Mouse (Mus musculus): Measurements from ENCODE around the gene Sac3d1. TPM values are rescaled to one million over a fixed set of nuclear protein-coding genes. Genes with fewer than 3 reads are reported as not detected.

The Sac3d1 gene
- total RNA-seq, 4 experiments from 2014 or later, result 13.7 to 18.9 (median 16.1) TPM

DNA sequence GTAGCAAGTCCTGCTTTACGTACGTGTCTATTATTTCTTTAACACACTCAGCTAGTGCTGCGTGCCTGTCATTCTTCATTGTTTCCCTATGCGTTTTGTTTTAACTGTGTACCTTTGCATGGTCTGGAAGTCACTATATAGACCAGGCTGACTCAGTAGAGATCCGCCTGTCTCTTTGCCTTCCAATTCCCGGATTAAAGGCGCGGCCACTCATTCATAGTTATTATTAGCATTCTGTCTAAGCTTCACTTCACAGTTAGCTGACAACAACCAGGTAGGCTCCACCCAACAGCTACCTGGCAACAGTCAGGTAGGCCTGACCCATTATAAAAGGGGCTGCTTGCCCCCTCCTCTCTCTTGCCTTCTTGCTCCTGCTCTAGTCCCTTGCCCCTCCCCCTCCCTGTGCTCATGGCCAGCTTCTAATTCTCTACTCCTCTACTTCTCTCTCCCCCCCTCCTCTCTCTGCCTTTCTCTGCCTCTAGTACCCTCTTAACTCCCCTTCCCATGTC is 281 bp upstream of the Sac3d1 start:
- no peak for DNase-seq

DNA sequence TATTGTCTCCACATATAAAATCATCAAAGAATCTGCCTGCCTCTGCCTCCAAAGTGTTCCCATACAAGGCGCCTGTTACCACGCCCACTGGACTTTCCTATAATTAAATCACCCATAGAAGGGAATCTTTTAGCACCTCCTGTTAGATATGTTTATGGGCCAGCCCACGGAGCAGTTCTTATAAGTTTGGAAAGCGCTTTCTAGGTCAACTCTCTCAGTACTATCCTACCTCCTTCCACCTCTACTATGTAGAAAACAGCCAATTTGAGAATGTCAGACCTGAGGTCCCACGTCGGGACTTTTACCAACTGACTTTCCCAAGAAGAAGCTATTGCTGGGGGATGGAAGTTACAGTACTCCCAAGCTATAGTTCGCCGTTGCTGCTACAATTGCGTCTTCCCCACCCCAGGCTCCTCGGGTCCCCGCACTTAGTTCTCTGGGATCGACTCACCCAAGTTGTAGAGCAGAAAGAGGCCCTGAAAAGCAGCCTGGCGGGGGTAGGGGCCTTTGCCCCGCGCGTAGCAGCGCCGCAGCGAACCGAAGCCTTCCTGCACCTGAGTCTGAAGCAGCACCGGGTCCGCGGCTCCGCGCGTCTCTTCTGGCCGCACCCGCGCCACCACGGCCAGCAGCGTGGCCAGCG is 984 bp downstream of the Sac3d1 start:
- DNase-seq, result no peak

DNA sequence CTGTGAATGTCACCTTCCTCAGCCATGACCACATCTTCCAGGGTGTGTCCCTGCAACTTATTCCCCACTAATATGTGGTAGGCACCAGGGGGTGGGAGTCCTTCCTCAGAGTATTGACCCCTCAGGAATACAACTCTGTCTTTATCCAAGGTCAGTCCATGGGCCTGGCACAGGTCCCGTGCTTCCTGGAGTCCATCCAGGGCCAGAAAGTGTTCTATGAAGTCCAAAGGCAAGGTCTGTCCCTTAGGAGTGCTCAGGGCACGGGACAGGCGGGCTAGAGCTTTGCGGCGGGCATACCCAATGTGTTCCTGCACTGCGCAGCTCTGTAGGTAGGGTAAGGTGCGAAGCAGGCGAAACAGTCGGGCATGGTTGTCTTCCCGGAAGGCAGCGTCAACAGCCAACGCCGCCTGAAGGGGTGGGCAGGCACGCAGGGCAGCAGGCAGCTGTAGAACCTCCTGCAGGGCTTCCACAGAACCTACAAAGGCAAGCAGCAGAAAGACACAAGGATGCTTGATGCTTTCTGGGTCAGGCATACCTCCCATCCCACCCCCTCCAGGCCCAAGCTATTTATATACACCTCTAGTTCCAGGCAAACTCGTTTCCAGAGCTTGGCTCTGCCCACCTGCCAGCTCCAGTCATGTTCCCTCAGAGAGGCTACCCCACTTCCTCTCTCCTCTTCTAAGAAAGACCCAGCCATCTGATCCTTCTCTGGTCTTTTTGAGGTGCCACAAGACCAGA is 2.2 kb downstream of the Sac3d1 start:
- DNase-seq, result no peak

DNA sequence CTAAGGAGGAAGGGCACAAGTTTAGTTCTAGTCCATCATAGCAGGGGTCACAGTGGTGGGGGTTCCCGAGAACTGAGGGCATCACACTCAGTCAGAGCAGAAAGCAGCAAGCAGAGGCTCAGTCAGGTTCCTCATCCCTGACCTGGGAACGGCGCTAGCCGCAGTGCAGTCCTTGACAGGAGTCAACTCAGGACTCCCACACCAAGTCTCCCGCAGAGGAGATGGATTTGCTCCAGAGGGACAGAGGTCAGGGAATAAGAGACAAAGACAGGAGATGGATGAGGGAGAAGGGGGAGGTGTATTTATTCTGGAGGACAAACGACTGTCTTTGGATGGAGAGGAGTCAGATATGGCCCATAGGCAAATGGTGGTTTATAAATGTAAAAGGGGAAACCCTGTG is 5.3 kb downstream of the Sac3d1 start:
- DNase-seq, result no peak

DNA sequence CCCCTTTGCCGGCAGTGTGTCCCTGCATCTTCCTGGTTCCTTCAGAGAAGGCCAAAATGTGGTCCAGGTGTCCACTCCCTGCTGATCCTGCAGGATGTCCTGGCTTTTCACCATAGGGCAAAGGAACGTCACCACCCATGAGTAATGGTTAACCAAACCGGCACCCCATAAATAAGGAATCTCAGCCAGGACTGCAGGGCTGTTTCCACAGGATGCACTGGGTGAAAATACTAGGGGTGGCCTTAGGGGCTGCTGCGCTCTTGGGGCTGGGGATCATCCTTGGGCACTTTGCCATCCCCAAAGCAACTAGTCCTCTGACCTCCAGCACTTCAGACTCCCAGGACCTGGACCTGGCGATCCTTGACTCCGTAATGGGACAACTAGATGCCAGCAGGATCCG is 12.9 kb downstream of the Sac3d1 start, which contains the start of gene Naaladl1:
Gene Naaladl1, plus strand, starts transcription at position 197 of the 400 bp plus-strand sequence.
- DNase-seq, result no peak

DNA sequence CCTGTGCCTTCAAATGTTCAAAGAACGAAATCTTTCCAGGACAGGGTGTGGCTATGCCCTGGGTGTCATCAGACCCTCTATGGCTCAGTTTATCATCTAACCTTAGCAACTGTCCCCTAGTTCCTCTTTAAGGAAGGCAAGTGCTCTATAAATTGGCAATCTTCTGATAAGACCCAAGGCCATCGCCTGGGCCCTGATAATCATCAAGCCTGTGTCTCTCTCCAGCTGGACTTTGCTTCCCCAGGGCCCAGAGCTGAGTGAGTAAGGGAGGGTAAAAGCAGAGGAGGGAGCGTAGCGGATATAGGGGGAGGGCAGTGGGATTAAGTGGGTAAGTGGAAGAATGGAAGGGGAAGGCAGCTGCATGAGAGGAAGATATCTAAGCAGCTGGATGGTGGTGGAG is 14.0 kb downstream of the Sac3d1 start:
- DNase-seq, result no peak

DNA sequence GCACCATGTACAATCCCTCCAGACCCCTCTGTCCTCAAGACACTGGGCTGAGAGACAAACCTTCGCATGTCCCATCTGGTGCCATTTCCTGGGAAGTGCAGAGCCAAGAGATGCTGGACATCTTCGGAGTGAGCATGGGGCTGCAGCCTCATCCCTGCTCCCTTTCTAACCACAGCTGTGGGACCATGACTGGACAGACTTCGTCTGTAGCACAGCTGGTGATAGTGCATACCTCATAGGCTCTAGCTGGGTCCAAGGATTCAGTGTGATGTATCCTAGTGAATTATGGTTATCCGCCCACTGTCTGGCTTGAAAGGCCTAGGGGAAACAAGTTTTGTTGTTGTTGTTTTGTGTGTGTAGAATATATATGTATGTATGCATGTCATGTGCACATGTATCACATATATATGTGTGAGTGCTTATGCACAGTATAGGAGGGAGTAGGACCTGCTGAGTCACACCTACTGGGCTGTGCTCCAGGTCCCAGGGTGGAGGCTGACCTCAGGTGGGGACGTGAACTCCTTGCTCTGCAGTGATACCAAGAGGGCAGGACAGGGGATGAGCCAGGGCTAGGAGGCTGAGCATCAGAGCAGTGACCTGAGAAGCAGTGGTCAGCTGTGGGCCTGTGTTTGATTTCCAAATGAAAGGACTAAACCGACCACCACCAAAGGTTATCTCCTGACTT is 16.1 kb downstream of the Sac3d1 start:
- DNase-seq, result no peak

DNA sequence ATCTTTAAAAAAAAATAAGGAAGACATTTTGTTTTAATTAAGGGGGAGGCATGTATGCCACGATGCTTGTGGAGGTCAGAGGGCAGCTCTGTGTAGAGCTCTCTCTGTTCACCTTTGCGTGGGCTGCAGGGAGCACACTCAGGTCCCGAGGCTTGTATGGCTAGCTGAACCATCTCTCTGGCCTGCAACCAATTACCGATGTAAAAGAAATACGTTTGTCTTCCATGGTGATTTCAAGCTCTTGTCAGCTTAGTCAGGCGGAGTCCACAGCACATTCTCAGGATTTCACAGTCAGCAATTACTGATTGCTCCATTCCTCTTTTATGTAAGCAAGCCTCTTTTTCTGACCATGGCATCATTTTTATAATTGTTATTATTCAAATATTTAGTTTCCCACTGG is 17.3 kb downstream of the Sac3d1 start:
- DNase-seq, result no peak

DNA sequence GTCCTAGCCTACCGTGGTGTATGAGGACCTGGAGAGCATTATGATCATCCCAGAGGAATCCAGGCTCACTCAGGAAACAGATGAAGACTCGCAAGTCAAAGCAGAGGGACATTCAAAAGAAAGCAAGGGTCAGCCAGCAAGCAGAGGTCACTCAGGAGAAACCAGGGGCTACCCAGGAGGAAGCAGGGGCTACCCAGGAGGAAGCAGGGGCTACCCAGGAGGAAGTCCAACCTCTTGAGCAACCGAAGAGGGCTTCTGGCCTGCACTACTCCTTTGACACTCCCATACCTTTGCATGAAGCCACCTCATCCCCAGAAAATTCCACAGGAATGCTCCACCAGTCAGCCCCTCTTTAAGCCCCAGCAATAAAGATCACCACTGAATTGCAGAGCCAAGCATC is 20.6 kb downstream of the Sac3d1 start:
- DNase-seq, result no peak

DNA sequence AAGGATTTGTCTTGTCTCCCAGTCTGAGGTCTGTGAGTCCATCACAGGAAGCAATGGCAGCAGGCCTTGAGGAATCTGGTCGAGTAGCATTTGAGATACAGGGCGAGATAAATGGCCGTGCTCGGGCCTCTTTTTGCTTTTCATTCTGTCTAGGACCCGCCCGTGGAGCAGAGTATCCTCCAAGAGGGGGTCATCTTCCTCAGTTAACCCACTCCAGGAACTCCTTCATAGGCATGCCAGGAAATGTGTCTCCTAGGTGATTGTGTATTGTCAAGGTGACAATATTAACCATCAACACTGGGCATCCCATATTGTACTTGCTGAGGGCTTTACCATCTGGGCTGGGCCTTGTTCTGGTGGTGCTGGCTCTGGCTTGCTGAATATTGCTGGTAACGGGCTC is 24.3 kb downstream of the Sac3d1 start, which contains the start of gene AC131692.1:
Gene AC131692.1, plus strand, starts transcription at position 301 of the 400 bp plus-strand sequence.
- no peak for DNase-seq

DNA sequence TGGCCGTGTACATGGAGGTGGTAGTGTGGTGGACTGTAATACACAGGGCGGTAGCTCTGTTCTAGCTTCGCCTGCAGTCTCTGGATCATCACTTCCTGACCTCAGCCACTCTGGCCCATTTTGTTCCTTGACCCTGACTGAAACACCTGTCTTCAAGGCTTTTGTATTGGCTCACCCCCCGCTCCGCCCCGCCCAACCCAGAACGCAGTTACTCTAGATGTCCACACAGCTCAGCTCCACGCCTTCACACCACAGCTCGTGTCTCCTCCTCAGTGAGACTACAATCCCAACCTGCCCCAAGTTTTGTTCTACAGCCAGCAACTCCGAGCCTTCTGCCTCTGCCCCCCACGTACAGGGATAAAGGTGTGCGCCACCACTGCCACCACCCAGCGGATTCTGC is 29.6 kb downstream of the Sac3d1 start:
- no peak for DNase-seq

DNA sequence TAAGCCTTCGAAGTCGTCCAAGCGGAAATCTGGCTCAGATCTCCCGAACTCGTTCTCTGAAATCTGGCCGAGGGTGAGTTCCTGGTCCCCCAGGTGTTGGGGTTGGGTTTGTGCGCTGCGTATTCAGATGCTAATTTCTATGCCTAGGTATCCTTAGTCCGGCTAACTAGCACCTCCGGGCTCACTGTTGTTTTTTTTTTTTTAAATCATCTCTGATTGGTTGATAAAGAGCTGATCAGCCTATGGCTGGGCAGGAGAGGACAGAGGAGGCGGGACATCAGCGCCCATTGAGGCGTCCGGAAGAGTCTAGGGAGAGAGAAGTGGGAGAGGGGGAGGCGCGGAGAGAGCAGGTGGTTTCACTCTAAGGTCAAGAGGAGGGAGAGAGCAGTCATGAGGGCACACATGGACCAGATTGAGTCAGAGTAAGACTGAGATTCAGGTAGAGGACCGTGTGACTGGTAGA is 33.0 kb downstream of the Sac3d1 start:
- DNase-seq, result no peak

DNA sequence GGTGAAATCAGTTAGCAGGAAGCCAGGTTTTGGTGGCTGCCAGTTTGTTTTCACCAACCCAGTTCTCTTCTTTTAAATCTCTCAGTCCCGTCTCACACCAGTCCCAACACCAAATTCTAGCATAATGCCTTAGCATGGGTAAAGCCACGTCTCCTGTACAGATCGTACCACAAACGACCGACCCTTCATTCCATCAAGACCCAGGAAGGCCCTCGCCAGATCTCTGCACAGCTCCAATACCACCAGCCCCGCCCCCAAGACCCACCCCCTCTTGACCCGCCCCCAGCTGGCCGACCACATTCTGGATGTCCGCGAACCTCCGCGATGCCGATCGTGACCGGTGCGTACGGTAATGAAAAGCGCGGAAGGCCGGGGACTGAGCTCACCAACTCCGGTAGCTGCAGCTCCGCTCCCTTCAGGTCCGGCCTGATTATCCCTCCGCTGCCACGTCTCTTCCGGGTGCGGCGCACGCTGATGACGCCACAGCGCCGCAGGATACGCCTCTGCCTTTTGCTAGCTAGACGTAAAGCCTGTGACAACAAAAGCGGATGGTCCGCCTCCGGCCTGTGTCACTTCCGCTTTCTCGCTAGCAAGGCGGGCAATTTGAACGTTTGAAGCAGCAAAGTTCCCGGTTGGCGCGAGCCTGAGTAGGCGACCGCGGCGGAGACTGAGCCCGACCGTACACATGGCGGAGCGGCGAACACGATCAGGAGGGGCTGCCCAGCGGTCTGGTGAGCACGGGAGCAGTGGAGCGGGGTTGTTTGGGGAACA is 33.8 kb downstream of the Sac3d1 start, which contains the start of the genes Zfpl1 and Cdca5:
Gene Zfpl1, minus strand, starts transcription at position 479 of the 771 bp plus-strand sequence.
Gene Cdca5, plus strand, starts transcription at position 506 of the 771 bp plus-strand sequence.
- DNase-seq, result peak; percentile 96

DNA sequence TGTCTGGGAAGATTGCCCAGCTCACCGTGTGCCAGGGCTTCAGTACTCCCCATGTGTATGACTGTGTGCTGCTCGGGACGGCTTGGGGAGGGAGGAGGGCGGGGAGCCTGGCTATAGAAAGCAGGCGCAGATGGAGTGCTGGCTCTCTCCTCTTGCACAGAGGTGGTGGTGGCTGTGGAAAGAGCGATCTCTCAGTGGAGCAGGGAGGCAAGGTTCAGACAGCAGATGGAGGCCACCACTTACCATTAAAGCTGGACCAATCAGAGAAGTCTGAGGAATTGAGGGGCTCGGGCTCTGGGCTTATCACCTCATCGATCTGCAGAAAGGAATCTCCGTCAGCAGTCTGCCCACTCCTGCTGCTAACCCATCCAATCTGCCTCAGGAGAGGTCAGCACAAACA is 36.3 kb downstream of the Sac3d1 start, which contains the start of gene Gm28374:
Gene Gm28374, minus strand, starts transcription at position 101 of the 400 bp plus-strand sequence.
- DNase-seq, result no peak

DNA sequence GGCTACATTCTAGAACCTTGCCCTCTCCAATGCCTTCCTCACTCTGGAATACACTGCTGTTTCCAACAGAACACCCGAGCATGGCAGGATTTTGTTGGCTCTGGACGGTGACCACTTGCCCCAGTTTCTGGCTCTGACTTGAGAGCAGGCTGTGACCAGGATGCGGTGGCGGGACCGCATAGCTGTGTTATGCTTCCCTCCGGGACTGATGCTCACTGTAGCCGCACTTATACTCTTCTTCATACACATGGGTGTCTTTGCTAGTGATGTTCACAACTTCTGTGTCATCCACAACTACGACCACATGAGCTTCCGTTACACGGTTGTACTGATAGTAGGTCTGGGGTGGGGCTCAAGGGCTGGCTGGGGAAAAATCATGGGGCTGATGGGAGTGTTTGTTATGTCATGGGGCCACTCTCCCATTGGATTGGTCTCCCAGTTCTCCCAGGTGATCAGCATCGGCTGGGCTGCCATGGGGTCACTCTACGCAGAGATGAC is 38.4 kb downstream of the Sac3d1 start, which contains the start of gene Tmem262:
Gene Tmem262, plus strand, starts transcription at position 51 of the 498 bp plus-strand sequence.
- DNase-seq, result no peak

DNA sequence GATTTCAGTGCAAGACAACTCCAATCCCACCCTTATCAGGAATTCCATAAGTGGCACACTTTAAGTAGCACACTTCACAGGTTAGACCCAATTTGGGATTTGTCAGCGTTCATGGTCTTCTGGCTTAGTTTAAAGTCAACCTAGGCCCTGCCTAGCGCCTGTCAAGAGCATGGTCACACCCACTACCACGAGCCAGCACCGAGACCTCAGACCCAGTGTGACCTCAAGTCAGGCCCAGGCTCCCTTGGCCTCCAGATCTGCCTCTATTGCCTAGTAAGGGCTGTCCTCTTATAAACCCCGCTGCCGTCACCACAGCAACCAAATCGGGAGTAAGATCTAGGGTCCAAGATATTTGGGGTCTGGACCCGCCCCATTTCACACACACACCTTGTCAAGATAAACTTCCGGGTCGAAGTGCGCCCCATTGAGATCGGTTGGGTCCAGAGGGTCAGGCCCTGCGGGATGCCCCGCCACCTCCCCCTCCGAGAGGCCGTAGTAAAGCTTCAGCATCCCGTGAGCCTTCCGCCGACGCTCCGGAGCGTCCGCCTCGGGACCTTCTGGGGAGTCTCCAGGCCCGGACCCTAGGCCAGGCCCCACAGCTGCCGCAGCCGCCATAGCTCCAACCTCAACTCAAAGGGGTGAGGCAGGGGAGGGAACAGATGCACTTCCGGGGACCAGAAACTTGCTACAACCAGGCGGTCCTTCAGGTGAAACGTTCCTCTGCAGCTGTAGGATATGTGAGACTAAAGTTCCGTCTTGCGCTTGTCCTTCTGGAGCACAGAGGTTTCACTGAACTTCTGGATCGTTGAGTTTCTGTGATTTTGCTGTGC is 41.7 kb downstream of the Sac3d1 start, which contains the start of gene Vps51:
Gene Vps51, minus strand, starts transcription at position 668 of the 830 bp plus-strand sequence.
- DNase-seq, result peak; percentile 80

DNA sequence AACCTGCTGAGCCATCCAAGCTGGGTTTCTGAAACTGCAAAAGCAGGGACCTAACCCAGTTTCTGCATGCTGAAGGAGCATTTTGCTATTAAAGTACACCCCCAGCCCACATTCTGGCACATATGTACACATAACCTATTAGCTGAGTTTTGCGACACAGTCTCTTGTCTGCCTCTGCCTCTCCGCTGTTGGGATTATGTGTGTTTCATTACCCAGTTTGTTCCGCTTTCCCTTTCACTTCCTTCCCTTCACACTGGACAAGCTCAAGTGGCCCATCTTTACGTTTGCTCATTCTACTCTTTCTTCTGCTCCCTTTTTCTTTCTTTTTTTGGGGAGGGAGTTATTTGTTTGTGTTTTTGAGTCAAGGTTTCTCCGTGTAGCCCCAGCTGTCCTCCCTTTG is 44.6 kb downstream of the Sac3d1 start:
- DNase-seq, result no peak

DNA sequence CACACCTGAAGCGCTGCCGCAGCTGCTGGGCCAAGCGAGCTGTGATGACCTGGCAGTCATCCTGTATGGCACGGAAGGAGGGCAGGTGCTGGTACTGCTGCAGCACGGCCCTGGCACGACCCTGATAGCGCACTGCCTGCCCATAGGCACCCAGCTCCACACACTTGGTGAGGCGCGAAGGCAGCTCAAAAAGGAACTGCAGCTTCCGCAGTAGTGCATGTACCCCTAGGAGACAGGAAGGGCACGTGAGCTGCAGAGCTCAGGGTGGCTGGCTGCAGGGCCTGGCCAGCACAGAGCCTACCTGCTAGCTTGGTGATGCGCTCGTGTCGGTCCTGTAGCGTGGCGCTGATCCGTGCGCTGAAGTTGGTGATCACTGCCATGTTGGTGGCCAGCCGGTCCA is 47.2 kb downstream of the Sac3d1 start:
- no peak for DNase-seq

DNA sequence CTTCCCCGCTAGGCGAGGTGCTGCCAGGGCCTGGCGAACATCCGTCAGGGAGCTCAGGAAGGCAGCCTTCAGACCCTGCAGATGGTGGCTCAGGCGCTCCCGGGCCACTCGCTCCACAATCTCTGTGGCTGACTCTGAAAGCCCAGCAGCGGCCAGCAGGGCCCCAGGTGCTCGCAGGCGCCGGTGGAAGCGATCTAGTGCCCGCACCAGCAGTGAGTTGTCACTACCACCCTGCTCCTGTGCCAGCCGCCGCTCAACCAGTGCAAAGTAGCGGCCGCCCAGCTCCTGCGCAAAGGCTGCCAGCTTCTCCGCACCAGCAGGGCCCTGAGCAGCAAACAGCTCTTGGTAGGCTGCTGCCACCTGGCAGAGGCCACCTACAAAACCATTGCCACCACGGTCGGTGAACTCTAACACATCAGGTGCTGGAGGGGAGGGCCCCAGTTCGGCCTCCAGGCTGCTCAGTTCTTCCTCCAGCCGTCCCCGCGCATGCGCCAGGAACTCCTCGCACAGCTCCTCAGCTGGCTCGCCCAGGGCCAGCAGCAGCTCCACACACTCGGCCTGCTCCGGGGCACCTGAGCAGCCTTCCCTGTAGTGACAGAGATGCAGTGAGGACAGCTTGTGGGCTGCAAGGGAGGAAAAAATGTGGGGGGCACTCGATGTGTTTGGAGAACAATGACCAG is 47.7 kb downstream of the Sac3d1 start:
- no peak for DNase-seq

DNA sequence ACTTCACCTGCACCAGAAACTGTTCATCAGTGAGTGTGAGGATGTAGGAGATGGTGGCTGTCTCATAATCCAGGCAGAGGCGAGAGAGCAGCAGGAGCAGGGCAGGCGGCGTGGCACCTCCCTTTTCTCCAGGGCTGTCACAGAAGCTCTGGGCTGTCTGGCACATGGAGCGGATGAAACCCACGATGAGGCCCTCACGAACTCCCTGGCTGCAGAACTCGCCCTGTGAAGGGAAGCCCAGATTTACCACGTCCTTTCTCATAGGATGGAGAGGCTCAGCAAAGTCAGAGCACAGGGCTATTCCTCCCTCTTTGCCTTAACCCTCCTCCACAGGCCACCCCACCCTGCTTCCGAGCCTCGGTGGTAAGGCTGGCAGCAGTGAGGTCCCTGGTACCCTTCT is 48.6 kb downstream of the Sac3d1 start:
- DNase-seq, result no peak
